Mouse (Mus musculus): ENCODE measurements around the gene Katna1.
"Not testable (repeated sequence)": the region's sequence is repeated elsewhere in the genome, so short reads cannot be mapped to it uniquely, and the experiment has no call there.

Katna1 gene

DNA sequence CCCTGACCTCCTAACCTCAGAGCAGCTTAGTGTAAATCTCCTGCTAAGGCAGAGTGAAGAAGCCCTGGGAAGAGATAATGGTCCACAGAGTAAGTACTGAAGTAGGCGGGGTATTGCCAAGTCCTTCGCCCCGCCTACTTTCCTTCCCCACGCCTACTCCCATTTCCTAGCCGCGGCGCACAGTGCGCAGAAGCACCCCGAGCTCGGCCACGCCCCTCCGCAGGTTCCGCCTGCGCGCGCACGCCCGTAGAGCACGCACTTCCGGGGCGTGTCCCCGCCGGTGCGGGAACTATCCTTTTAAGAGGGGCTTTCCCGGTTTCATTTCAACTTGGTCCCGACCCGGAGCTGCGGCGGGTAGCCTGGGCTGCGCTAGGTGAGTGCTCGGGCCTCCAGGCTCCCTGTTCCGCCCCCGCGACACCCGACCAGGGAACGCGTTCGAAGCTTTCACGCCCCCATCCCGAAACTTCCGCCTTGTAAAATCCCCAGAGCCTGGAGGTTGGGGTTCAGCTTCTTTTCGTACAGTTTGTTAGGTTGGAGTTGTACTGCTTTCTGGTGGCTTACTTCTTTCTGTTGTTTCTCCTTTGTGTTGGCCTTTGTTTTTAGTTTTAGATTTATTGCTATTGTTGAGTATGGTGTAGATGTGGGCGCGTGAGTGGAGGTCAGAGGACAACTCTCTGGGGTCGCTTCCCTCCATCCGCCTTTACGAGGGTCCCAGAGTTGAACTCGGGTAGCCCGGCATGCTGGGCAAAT is at the start of gene Katna1:
Gene Katna1, plus strand, starts transcription at position 250 of the 750 bp plus-strand sequence.
- peak; percentile 93 for DNase-seq (ENCODE audit: low spot score)

DNA sequence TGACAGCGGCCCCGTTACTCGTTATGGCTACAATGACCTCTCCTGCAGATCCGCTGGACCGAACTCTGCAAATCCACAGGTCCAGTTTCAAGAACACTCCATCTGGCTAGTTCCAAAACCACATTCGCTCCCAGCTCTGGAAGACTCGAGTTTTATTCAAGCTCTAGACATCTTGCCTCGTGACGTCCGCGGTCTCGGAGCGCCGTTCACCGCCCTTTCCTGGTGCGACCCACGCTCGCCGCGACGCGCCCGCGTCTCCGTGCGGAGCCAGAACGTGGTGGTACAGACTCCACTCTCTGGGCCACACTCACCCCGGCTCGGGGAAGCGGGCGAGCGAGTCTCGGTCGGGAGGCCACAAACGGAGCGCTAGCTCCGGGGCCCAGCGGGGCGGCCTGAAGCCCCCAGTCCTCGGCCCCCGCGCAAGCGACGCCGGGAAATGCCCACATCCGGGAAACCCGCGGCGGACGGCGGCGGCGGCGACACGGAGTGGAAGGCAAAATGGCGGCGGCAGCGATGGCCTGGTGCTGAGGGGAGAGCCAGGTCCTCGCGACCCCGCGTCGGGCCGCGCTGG is 45.0 kb upstream of the Katna1 start, which contains the start of the genes Pcmt1 and Lats1:
Gene Pcmt1, minus strand, starts transcription at position 406 of the 571 bp plus-strand sequence.
Gene Lats1, plus strand, starts transcription at position 484 of the 571 bp plus-strand sequence.
- DNase-seq (ENCODE audit: low spot score) = peak; percentile 78

GRCm38 (mm10) chr10:7681343-7682025 is 44.3 kb upstream of the Katna1 start:
- DNase-seq (ENCODE audit: low spot score) = peak; percentile 49

DNA sequence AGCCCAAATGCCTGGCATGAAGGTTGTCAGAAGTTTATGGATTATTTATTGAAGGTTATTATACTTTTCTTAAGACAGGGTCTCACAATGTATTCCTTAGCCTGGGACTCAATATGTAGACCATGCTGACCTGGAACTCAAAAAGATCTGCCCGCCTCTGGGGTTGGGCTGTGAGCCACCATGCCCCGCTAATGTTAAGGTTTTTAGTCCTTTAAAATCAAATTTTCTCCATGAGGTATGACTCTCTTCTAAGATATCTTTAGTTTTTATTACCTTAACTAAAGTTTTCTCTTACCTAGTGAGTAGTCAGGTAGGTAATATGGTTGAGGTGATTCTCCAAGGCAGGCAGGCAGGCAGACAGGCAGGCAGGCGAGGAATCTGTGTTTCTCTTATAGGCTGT is 43.6 kb upstream of the Katna1 start:
- DNase-seq (ENCODE audit: low spot score) = no peak

DNA sequence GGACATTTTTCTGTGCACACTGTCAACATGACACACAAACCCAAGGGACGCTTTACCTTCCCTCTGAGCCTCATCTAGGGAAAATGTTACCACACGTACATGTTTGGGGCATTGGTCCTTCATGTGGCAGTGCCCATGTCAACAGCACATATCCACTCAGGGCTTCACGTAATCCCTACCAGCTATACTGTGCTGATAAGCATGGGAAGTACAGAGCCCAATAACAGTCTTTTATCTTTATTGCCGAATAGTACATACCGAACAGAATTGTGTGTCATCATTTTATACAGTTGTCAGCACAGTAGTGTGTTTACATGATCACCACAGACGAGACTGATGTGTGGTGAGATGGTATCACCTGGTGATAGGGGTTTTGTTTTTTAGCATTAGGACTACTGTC is 38.9 kb upstream of the Katna1 start:
- no peak for DNase-seq (ENCODE audit: low spot score)

DNA sequence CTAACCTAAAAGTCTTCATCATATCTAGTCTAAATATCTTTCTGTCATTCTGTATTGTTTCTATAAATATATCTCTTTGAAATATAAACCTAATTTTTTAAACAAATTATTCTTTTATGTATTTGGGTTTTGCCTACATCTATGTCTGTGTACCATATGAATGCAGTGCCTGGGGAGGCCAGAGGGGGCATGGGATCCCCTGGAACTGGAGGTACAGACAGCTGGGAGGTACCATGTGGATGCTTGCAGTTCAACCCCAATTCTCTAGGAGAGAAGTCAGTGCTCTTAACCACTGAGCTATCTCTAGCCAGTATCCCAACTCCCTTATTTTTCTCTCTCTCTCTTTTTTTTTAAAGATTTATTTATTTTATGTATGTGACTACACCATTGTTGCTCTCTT is 30.5 kb upstream of the Katna1 start:
- DNase-seq (ENCODE audit: low spot score) = no peak

- no peak for DNase-seq (ENCODE audit: low spot score)
Measured at GRCm38 (mm10) chr10:7700120-7700519, 25.7 kb upstream of the Katna1 start.

GRCm38 (mm10) chr10:7702586-7702985 is 23.2 kb upstream of the Katna1 start:
- DNase-seq (ENCODE audit: low spot score) = peak; percentile 21

- DNase-seq (ENCODE audit: low spot score) = no peak
Measured at GRCm38 (mm10) chr10:7710121-7710520, 15.7 kb upstream of the Katna1 start.

DNA sequence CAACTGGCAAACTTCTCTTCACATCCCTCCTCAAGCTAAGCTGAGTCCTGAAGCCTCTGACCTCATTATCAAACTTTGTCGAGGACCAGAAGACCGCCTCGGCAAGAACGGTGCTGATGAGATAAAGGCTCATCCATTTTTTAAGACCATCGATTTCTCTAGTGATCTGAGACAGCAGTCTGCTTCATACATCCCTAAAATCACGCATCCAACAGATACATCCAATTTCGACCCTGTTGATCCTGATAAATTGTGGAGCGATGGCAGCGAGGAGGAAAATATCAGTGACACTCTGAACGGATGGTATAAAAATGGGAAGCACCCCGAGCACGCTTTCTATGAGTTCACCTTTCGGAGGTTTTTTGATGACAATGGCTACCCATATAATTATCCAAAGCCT is 13.3 kb upstream of the Katna1 start:
- no peak for DNase-seq (ENCODE audit: low spot score)

DNA sequence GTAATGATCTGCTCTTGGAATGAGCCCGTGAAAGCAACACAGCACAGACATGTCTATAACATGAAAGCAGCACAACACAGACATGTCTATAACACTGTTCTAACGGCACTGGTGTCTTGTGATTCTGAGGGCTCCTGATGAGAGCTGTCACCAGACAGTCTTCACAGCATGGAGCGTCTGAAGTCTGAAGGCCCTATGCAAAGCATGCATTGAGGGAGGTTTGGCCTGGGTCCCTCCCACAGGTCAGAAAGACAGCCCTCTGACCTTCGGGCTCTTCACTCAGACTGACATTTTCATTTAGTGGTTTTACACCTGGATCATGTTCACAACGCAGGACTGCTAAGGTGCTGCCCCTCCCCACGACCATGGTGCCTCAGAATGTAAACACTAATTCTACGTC is 10.7 kb upstream of the Katna1 start:
- DNase-seq (ENCODE audit: low spot score) = no peak

GRCm38 (mm10) chr10:7726501-7726812 is 657 bp downstream of the Katna1 start:
- no peak for DNase-seq (ENCODE audit: low spot score)

GRCm38 (mm10) chr10:7727011-7727410 is 1.2 kb downstream of the Katna1 start:
- no peak for DNase-seq (ENCODE audit: low spot score)

DNA sequence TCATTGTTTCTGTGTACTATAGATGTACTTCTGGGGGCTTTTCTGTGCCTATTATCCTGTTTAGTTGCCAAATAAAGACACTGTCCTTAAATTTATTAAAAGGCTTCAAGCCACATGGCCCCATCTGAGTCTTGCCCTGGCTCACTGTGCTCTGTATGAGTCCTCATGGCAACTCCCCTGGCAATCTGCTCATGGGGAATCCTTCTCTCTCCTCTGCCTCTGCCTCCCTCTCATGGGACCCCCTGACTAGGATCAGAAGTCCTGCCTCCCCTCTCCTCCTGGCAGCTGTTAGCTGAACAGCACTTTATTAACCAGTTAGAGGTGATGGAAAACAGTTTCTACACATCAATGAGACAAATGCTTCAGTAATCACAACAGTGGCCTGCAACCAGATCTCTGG is 5.8 kb downstream of the Katna1 start:
- no peak for DNase-seq (ENCODE audit: low spot score)

DNA sequence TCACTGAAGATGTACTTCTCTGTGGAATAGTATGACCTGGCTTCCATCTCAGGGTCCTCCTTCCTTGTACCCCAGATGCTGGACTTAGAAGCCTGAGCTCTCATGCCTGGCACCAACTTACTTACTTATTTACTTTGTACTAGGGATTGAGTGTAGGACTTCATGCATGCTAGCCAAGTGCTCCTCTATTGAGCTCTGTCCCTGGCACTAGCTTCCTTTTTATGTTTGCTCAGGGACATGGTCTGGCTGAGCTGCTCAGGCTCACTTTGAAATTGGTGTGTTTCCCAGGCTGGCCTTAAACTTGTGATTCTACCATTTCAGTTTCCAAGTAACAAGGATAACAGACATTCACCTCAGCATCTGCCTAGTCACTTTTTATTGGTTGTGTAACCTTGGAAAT is 11.3 kb downstream of the Katna1 start:
- no peak for DNase-seq (ENCODE audit: low spot score)

GRCm38 (mm10) chr10:7737914-7738313 is 12.1 kb downstream of the Katna1 start:
- DNase-seq (ENCODE audit: low spot score) = no peak

GRCm38 (mm10) chr10:7745528-7745927 is 19.7 kb downstream of the Katna1 start:
- not testable (repeated sequence) for DNase-seq (ENCODE audit: low spot score)

- DNase-seq (ENCODE audit: low spot score) = no peak
Measured at GRCm38 (mm10) chr10:7748752-7749151, 23.0 kb downstream of the Katna1 start.

- DNase-seq (ENCODE audit: low spot score) = no peak
Measured at GRCm38 (mm10) chr10:7757544-7757943, 31.7 kb downstream of the Katna1 start.

DNA sequence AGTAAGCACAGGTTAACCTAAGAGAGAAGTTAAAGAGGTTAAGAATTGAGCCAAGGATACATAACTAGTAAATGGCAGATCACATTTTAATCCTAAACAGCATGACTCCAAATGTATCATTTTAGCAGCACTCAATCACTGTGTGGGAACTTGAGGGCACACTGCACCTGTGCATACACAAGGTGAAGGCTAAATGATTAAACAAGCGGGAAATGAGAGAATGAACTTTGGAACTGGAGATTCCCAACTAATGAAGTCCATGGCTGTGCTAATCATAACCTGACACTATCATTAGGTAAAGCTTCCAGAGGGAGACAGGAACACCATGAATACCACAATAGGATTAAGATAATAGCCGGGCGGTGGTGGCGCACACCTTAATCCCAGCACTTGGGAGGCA is 46.5 kb downstream of the Katna1 start:
- no peak for DNase-seq (ENCODE audit: low spot score)

GRCm38 (mm10) chr10:7772769-7773168 is 47.0 kb downstream of the Katna1 start:
- DNase-seq (ENCODE audit: low spot score) = no peak

DNA sequence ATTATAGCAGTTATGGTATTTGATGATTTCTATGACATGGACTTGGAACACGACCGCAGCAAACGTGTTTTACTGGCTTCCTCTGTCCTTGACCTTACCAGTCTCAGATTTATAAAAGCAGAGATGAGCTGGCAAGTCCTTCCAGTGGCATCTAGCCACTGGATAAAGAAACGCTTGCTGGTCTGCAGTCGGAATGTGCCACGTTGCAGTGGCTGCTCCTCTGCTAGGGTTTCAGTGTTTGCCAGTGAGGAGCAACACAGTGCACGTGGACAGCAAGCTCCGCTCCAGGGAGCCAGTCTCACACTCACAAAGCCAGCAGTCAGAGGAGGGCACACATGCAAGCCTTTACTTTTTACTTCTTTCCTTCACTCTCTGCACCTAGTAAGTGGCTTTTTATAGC is 49.6 kb downstream of the Katna1 start:
- no peak for DNase-seq (ENCODE audit: low spot score)

DNA sequence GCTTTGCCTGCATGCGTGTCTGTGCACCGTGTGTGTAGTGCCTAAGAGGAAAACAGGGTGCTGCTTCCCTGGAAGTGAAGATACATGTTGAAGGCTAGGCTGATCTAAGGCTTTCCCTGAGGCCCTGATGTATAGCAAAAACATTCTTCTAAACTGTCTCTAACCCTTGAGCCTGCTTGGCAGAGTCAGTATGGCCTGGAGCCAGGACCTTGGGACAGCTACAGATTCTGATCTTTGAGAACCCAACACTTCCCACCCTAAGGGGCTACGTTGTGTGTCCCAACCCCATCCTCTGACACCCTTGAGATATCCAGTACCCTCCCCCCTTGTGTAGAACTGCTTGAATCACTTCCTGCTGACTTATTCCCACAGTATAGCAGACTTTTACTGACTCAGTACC is 52.6 kb downstream of the Katna1 start:
- DNase-seq (ENCODE audit: low spot score) = no peak

Data from layer of hippocampus, adult 11-12 months (tissue).